Mouse (Mus musculus) embryonic facial prominence, embryonic 13.5 days (tissue): ENCODE data around the gene Tmem229b. TPM values are rescaled to one million over a fixed set of nuclear protein-coding genes. Genes with fewer than 3 reads are reported as not detected.
"Not testable (repeated sequence)": the region's sequence is repeated elsewhere in the genome, so short reads cannot be mapped to it uniquely, and the experiment has no call there.

ENCODE experiments used
- ATAC-seq: fragments of 200-750 bp; cut with Nextera tagmentation; 2 replicates; pipeline ENCODE4 v1.8.0; 2017; ENCODE audit warnings: low read depth; ENCODE audit not compliant: insufficient number of reproducible peaks, insufficient read depth, low FRiP score, low TSS enrichment
- H3K27ac ChIP-seq: fragments of 300-500 bp; sonication (generic); 2 replicates; pipeline ENCODE4 v1.5.1; 2015; ENCODE audit warnings: moderate library complexity, mild to moderate bottlenecking, inconsistent platforms
- H3K27me3 ChIP-seq: fragments of 300-500 bp; sonication (generic); 2 replicates; pipeline ENCODE4 v1.6.1; 2015; ENCODE audit warnings: mild to moderate bottlenecking, inconsistent platforms
- H3K36me3 ChIP-seq: fragments of 300-500 bp; sonication (generic); 2 replicates; pipeline ENCODE4 v1.6.1; 2015; ENCODE audit warnings: mild to moderate bottlenecking, inconsistent platforms
- H3K4me1 ChIP-seq: fragments of 300-500 bp; sonication (generic); 2 replicates; pipeline ENCODE4 v1.6.1; 2015; ENCODE audit warnings: inconsistent platforms
- H3K4me2 ChIP-seq: fragments of 300-500 bp; sonication (generic); 2 replicates; pipeline ENCODE4 v1.6.1; 2015; ENCODE audit warnings: moderate library complexity, mild to moderate bottlenecking, inconsistent platforms
- H3K4me3 ChIP-seq: fragments of 300-500 bp; sonication (generic); 2 replicates; pipeline ENCODE4 v1.5.1; 2015; ENCODE audit warnings: mild to moderate bottlenecking, inconsistent platforms
- H3K9ac ChIP-seq: fragments of 300-500 bp; sonication (generic); 2 replicates; pipeline ENCODE4 v1.6.1; 2015; ENCODE audit warnings: mild to moderate bottlenecking, inconsistent platforms
- H3K9me3 ChIP-seq: fragments of 300-500 bp; sonication (generic); 2 replicates; pipeline ENCODE4 v1.6.1; 2016; ENCODE audit warnings: inconsistent platforms
- WGBS: fragments of 180-500 bp; shearing (Covaris S2); methylation state at CpG from one replicate; pipeline ENCODE4 v1.1.7; 2015; ENCODE audit warnings: mixed read lengths; 5-methylcytosine and 5-hydroxymethylcytosine counted together
- polyA plus RNA-seq: library from polyadenylated mRNA; unstranded; fragments of >200 nt; fragmentation: Nextera tagmentation; extraction: Ambion mirVana; gene quantifications from 2 replicates; pipeline ENCODE4 v1.2.1, GENCODE M21; 2015

The Tmem229b gene
- polyA plus RNA-seq, 1 experiment from 2014 or later = 6.4 TPM

DNA sequence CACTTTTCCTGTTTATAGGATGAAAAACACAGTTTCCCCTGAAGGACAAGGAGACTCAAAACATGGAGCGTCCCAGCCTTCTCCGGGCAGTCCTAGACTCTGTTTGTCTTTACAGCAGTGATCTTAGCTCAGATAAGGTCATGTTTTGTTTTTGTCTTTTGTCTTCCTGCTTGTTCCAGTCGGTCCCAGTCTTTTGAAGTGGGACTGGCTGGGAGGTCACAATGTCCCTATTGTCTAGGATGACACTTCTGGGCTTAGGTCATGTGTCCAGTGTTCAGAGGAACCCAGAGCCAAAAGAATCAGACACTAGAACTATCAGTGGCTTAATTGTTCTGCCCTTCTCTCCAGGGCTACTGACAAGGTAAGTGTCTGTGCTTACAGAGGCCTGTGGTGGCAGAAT, 27.9 kb upstream of the Tmem229b start:
- no peaks in the 10 kb centered on the region for H3K9me3 ChIP-seq
- no peaks in the 10 kb centered on the region for H3K4me1 ChIP-seq
- WGBS = 20% methylated on average over 3 of the region's 3 CpGs
- no peak overlapping the region for H3K4me2 ChIP-seq
- no peak overlapping the region for H3K27ac ChIP-seq
- no peak for ATAC-seq
- H3K27me3 ChIP-seq = no peaks in the 10 kb centered on the region; the same call in 1 of the 2 replicates
- H3K4me3 ChIP-seq = no peak overlapping the region
- H3K36me3 ChIP-seq = no peaks in the 10 kb centered on the region
- H3K9ac ChIP-seq = no peak overlapping the region

DNA sequence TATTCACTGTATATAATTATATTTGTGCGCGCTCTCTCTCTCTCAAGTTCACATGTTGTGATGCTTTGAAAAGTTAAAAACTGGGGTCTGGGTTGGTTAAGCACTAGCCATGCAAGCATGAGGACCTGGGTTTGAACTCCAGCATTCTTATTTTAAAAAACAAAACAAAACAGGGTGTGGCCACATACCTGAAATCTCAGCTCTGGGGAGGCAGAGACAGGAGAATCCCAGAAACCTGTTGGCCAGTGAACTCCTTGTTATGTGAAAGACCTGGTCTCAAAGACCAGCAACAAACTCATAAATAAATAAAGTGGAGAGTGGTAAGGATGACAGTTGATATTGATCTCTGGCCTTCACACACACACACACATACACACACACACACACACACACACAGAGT, 26.9 kb upstream of the Tmem229b start:
- H3K9me3 ChIP-seq = no peaks in the 10 kb centered on the region
- no peak overlapping the region for H3K27ac ChIP-seq
- ATAC-seq = no peak
- H3K4me3 ChIP-seq = no peak overlapping the region
- 92% methylated on average over 2 of the region's 2 CpGs for WGBS
- H3K9ac ChIP-seq = no peak overlapping the region
- H3K4me2 ChIP-seq = no peak overlapping the region
- H3K4me1 ChIP-seq = peaks cover 5% of the 10 kb centered on the region; the same call in 1 of the 2 replicates
- no peaks in the 10 kb centered on the region for H3K36me3 ChIP-seq
- peaks cover 3% of the 10 kb centered on the region for H3K27me3 ChIP-seq

DNA sequence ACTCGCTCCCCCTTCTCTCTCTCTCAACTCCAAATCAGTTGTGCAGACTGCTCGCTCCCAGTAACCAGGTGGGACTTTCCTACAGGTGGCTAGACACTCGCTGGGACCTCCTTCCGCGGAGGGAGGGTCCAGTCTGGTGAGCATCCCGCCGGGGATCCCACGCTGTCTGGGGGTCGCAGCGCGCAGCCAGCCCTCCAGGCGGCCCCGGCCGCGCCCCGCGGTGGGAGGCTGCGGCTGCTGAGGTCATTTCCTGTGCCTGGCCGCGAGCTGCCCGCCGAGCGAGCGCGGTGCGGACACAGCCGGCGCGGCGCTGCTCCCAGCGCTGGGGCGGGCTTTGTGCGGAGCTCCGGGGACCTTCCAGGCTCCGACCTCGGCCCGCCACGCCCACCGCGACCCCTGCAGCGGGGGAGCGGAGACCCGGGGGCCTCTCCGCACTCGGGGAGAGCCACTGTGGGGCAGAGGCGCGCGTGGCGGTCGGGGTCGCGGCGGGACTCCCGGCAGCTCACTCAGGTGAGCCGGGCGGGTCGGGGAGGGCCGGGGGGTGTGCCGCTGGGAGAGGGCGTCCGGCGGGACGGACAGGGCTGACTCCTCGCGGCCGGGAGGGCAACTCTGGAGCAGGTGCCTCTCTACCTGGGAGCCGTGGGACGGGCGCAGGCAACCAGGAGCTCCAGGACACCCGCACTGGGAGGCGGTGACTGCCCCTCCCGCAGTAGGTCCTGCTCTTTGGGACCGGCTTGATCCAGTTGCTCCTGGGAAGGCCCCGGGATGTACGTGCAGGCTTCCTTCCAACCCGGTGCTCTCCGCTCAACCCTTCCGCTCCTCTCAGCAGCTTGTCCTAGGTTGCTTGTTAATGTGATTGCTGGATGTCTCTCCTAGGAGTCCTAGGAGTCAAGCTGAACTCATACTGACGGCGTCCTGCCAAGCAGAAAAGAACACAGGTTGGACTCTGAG, 21.8 kb upstream of the Tmem229b start, which contains the start of gene Plekhh1:
Gene Plekhh1, plus strand, starts transcription at position 253 of the 951 bp plus-strand sequence.
- peak within 1 kb of the TSS; percentile 97 for H3K4me2 ChIP-seq
- no peaks in the 10 kb centered on the region for H3K9me3 ChIP-seq
- H3K9ac ChIP-seq = peak within 1 kb of the TSS; percentile 83
- H3K4me1 ChIP-seq = peaks cover 20% of the 10 kb centered on the region
- peak; percentile 68; the same call in 1 of the 2 replicates for ATAC-seq
- under 1% methylated on average over 78 of the region's 80 CpGs for WGBS
- H3K27me3 ChIP-seq = peaks cover 3% of the 10 kb centered on the region
- peak within 1 kb of the TSS; percentile 76 for H3K4me3 ChIP-seq
- H3K27ac ChIP-seq = no peak within 1 kb of the TSS
- no peaks in the 10 kb centered on the region for H3K36me3 ChIP-seq

DNA sequence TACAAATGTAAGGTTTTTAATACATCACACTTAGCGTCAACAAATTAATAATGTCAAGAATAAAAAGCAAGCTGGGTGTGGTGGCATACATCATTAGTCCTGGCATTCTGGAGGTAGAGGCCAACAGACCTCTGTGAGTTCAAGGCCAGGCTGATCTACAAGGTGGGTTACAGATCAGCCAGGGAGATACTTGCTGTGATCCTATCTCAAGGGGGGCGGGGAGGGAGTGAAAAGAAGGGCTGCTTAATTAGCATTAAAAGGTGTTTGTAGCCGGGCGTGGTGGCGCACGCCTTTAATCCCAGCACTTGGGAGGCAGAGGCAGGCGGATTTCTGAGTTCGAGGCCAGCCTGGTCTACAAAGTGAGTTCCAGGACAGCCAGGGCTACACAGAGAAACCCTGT, 20.1 kb upstream of the Tmem229b start:
- not testable (repeated sequence) for H3K27ac ChIP-seq
- H3K4me1 ChIP-seq = peaks cover 26% of the 10 kb centered on the region

DNA sequence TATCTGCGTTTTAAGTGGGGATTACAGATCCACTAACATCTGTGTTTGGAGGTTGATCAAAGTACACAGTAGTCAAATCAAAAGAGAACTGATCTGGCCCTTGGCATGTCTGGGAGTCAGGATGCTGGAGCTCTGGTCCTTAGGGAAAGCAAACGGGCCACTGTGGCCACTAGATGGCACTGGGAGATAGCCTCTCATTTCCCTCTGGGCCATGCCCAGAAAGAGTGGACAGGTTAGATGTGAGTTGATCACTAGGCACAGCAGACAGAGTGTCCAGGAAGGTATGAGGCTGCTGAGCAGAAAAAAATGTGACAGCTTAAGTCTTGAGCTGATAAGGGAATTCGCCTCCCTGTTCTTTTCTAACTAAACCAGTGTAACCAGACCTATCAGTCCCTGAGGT, 15.5 kb upstream of the Tmem229b start:
- Histone ChIP-seq H3K9me3 (no peaks in the 10 kb centered on the region), H3K4me2 (no peak overlapping the region), H3K36me3 (no peaks in the 10 kb centered on the region), H3K27me3 (no peaks in the 10 kb centered on the region), H3K4me1 (peaks cover 21% of the 10 kb centered on the region), H3K27ac (no peak overlapping the region), H3K4me3 (no peak overlapping the region), H3K9ac (no peak overlapping the region)
- no peak for ATAC-seq
- 24% methylated on average over 3 of the region's 3 CpGs for WGBS

More for the DNA sequence above, 20.1 kb upstream of the Tmem229b start:
- ATAC-seq, H3K4me3 ChIP-seq, H3K9me3 ChIP-seq, H3K4me2 ChIP-seq, H3K27me3 ChIP-seq, H3K9ac ChIP-seq, H3K36me3 ChIP-seq: not testable (repeated sequence)
- 92% methylated on average over 8 of the region's 8 CpGs for WGBS

DNA sequence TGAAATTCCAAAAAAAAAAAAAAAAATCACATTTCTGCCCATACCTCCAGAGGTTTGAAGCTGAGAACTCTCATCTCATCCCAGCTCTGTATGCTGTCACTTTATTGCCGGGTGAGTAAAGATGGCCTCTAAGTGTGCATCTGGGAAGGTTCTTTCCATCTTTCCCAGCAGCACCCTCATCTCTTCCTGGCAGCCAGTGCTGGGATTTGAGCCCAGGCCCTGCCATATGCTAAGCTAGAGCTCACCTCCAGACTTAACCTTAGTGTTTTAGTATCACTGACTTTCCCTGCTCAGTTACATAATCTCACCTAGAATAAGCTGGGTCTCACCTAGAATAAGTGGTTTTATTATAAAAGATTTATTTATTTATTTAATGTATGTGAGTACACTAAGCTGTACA, 14.5 kb upstream of the Tmem229b start:
- ATAC-seq = no peak
- no peaks in the 10 kb centered on the region for H3K36me3 ChIP-seq
- WGBS = 83% methylated on average over 1 of the region's 1 CpGs
- H3K9me3 ChIP-seq = no peaks in the 10 kb centered on the region
- H3K4me1 ChIP-seq = peaks cover 21% of the 10 kb centered on the region
- H3K9ac ChIP-seq = no peak overlapping the region
- H3K4me3 ChIP-seq = no peak overlapping the region
- H3K27ac ChIP-seq = no peak overlapping the region
- H3K4me2 ChIP-seq = no peak overlapping the region
- H3K27me3 ChIP-seq = no peaks in the 10 kb centered on the region

DNA sequence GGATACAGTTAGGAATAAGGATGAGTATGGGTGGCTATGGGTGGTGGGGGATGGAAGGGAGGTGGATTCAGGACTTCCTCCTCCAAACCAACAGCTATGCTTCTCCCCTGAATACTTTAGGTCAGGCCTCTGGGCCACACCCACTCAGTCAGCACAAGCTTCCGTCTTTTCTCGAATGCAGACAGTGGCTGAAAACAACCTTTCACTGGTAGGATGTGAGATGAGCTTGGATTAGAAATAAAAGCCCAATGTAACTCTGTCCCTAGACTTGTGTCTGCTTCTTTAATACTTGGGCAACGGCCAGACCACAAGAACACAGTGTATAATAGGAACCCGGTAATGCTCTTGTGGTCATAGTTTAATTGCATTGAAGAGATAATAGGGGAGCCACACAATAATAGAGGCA, 10.6 kb upstream of the Tmem229b start:
- H3K9me3 ChIP-seq = no peaks in the 10 kb centered on the region
- no peaks in the 10 kb centered on the region for H3K27me3 ChIP-seq
- H3K27ac ChIP-seq = no peak overlapping the region
- no peaks in the 10 kb centered on the region for H3K4me1 ChIP-seq
- no peak overlapping the region for H3K9ac ChIP-seq
- no peak overlapping the region for H3K4me2 ChIP-seq
- no peak for ATAC-seq
- no peaks in the 10 kb centered on the region for H3K36me3 ChIP-seq
- no peak overlapping the region for H3K4me3 ChIP-seq
- 51% methylated on average over 4 of the region's 4 CpGs for WGBS

DNA sequence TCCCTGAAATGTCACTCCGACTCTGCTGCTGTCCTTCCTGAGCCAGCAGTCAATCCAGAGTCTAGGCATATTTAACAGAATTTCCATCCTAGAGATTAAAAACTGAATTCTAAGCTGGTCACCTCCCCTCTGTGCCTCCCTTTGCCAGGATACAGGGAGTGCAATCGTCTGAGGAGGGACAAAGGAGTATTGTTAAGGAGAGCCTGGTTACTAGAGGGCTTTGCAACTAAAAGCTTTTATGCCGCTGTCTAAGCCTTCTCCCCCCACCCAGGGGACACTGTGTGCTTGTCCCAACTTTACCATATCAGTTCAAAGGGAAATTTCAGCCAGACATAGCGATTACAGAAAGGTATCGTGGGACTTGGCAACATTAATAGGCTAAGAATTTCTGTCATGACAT, 8.7 kb upstream of the Tmem229b start:
- no peak for ATAC-seq

DNA sequence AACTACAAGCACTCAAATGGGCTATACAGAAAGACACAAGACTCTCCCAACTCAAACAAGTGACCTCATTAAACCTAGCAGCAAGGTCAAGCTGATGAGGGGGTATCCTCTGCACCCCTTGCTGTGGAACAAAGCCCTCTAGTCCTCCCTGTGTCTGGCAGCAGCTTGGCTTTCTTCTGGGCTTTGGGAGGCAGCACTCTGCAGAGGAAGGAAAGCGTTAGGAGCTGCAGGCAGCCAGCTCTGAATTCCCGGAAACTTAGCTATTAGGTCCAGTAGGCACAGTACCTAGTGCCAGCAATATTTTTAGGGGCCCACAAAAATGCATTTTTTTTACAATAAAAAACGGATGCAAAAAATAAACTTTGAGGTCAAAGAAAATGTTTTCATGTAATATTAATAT, 3.1 kb upstream of the Tmem229b start:
- ATAC-seq = no peak
- WGBS = 34% methylated on average over 3 of the region's 3 CpGs
- no peak overlapping the region for H3K27ac ChIP-seq

More for the DNA sequence above, 8.7 kb upstream of the Tmem229b start:
- H3K9ac ChIP-seq = no peak overlapping the region
- WGBS = 23% methylated on average over 5 of the region's 5 CpGs
- H3K36me3 ChIP-seq = no peaks in the 10 kb centered on the region
- H3K9me3 ChIP-seq = no peaks in the 10 kb centered on the region
- no peaks in the 10 kb centered on the region for H3K27me3 ChIP-seq
- no peak overlapping the region for H3K4me2 ChIP-seq
- no peaks in the 10 kb centered on the region for H3K4me1 ChIP-seq
- H3K27ac ChIP-seq = no peak overlapping the region
- no peak overlapping the region for H3K4me3 ChIP-seq

DNA sequence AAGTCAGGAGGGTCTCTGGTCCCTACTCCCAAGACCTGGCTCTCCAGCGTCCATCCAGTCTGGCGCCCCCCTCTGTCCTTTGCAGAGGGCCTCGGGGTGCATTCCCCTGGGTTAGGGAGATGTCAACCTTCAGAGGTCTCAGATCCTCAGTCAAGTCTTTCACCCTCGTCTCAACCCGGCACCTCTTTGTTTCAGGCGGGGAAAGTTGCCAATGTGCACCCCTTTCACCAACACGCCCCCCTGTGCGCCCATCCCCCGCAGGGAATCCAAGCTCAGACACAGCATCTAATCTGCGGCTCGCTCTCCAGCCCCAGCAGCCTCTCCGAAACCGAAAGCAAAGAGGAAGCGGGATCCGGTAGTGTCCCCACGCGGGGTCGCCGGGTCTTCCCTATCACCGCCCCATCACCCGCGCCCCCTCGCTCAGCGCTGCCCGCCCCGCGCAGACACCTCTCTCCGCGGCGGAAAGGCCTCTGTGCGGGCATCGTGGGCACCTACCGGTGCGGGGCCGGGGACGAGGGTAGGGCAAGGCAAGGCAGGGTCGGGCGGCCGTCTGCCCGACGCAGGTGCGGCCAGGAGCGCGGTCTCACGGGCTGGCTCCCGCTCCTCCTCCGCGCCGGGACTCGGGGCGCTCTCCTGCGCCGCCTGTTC, 825 bp downstream of the Tmem229b start:
- Histone ChIP-seq H3K4me2 (peak overlapping the region; percentile 88), H3K27me3 (peaks cover 30% of the 10 kb centered on the region), H3K4me3 (peak overlapping the region; percentile 93), H3K36me3 (no peaks in the 10 kb centered on the region), H3K27ac (peak overlapping the region; percentile 22; the same call in 1 of the 2 replicates), H3K9me3 (no peaks in the 10 kb centered on the region), H3K9ac (peak overlapping the region; percentile 79), H3K4me1 (peaks cover 11% of the 10 kb centered on the region; the same call in 1 of the 2 replicates)
- WGBS = 2% methylated on average over 38 of the region's 53 CpGs
- 0 out of 2 replicates have a peak, but pooled peaks have one; percentile 38 for ATAC-seq

More for the DNA sequence above, 3.1 kb upstream of the Tmem229b start:
- no peak overlapping the region for H3K4me2 ChIP-seq
- H3K4me1 ChIP-seq = peaks cover 7% of the 10 kb centered on the region; the same call in 1 of the 2 replicates
- no peak overlapping the region for H3K4me3 ChIP-seq
- no peaks in the 10 kb centered on the region for H3K36me3 ChIP-seq
- peaks cover 15% of the 10 kb centered on the region for H3K27me3 ChIP-seq
- H3K9ac ChIP-seq = no peak overlapping the region
- no peaks in the 10 kb centered on the region for H3K9me3 ChIP-seq

DNA sequence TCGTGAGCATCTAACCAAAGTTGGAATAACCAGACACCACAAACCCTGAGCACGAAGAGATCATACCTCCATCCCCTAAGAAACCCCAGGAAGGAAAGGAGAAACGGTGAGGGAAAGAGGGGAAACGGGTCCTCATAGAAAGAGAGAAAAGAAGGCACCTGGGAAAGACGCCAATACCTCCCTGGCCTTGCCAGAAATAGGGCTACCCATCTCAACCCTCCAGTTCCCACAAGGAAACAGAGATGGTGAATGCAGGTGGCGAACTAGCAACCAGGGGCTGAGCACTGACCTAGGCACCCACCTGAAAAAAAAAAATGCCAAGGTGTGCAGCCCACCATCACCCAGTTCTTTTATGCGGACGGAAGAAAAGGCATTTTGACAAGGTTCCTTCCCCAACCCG, 1.4 kb downstream of the Tmem229b start:
- ATAC-seq = no peak
- Histone ChIP-seq H3K27ac (no peak overlapping the region), H3K9ac (peak overlapping the region; percentile 79), H3K9me3 (no peaks in the 10 kb centered on the region), H3K4me1 (peaks cover 11% of the 10 kb centered on the region; the same call in 1 of the 2 replicates), H3K4me2 (peak overlapping the region; percentile 88), H3K27me3 (peaks cover 30% of the 10 kb centered on the region), H3K4me3 (peak overlapping the region; percentile 93), H3K36me3 (no peaks in the 10 kb centered on the region)
- WGBS = 39% methylated on average over 9 of the region's 9 CpGs
